Mouse (Mus musculus) C2C12 (cell line): ENCODE measurements at regions not wholly inside any gene's neighbourhood (a gene's known extent, or its start where the extent isn't known, plus 50 kb on each side); places are given as distances from the start of the nearest gene placed in this dataset.

ENCODE experiments used
- H3K27me3 ChIP-seq: one replicate; pipeline ENCODE4 v1.6.1; 2011; ENCODE audit not compliant: control insufficient read depth, insufficient read depth, insufficient read length
- H3K36me3 ChIP-seq: one replicate; pipeline ENCODE4 v1.6.1; 2011; ENCODE audit not compliant: control insufficient read depth, insufficient read depth
- H3K4me3 ChIP-seq: one replicate; pipeline ENCODE4 v1.5.1; 2011; ENCODE audit warnings: mild to moderate bottlenecking, control low read depth; ENCODE audit not compliant: poor library complexity, insufficient read depth, severe bottlenecking
- H3K79me2 ChIP-seq: one replicate; pipeline ENCODE4 v1.6.1; 2011; ENCODE audit not compliant: control insufficient read depth, insufficient read depth
- H3K79me3 ChIP-seq: one replicate; pipeline ENCODE4 v1.6.1; 2011; ENCODE audit warnings: low read depth, control low read depth
- H3ac ChIP-seq: one replicate; pipeline ENCODE3; 2011; ENCODE audit warnings: low read depth; ENCODE audit not compliant: control insufficient read depth, insufficient read length
- CEBPB ChIP-seq: IDR thresholded peaks from one replicate; pipeline ENCODE4 v1.6.1; 2011; ENCODE audit warnings: low read depth, mild to moderate bottlenecking, control low read depth, moderate library complexity
- CTCF ChIP-seq: IDR thresholded peaks from one replicate; pipeline ENCODE4 v1.5.1; 2011; ENCODE audit not compliant: control insufficient read depth, insufficient read depth, insufficient read length
- FOSL1 ChIP-seq: IDR thresholded peaks from one replicate; pipeline ENCODE4 v1.8.0; 2011; ENCODE audit warnings: mild to moderate bottlenecking, low read length; ENCODE audit not compliant: poor library complexity, insufficient read depth, severe bottlenecking
- MAX ChIP-seq: IDR thresholded peaks from one replicate; pipeline ENCODE4 v1.6.1; 2011; ENCODE audit warnings: mild to moderate bottlenecking, control low read depth
- MYOD1 ChIP-seq: IDR thresholded peaks from one replicate; pipeline ENCODE4 v1.6.1; 2011; ENCODE audit warnings: low read depth; ENCODE audit not compliant: control insufficient read depth, insufficient read length
- MYOG ChIP-seq: IDR thresholded peaks from one replicate; pipeline ENCODE4 v1.6.1; 2011; ENCODE audit not compliant: control insufficient read depth, insufficient read length; ENCODE audit errors: extremely low read depth
- USF1 ChIP-seq: IDR thresholded peaks from one replicate; pipeline ENCODE4 v1.6.1; 2011; ENCODE audit warnings: low read depth, mild to moderate bottlenecking, control low read depth, moderate library complexity

DNA sequence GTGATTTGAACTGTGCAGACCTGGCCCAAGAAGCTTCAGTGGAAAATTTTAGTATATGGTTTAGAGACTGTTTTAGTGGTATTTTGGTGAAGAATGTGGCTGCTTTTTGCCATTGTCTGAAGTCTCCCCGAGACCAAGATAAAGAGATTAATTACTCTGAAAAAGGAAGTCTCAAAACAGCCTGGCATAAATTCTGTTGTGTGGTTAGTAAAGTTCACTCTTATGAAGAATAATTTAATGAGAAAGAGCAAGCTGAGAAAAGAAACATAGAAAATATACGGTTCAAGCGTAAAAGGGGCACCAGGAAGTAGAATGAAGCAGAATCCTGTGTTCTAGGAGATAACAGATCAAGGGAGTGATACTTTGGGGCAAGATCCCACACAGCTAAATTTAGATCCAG, 144.0 kb upstream of the Palmd start:
- H3K79me3 ChIP-seq, result no peaks in the 10 kb centered on the region
- H3K79me2 ChIP-seq, result no peaks in the 10 kb centered on the region
- TF ChIP-seq CTCF (no peak), MYOD1 (no peak), FOSL1 (no peak), CEBPB (no peak), USF1 (no peak)
- no peak overlapping the region for H3K4me3 ChIP-seq
- no peaks in the 10 kb centered on the region for H3K27me3 ChIP-seq
- H3ac ChIP-seq, result no peak overlapping the region
- H3K36me3 ChIP-seq, result no peaks in the 10 kb centered on the region

GRCm38 (mm10) chr3:117112304-117112703, 143.5 kb upstream of the Palmd start:
- H3K79me2 ChIP-seq, result no peaks in the 10 kb centered on the region
- H3K4me3 ChIP-seq, result no peak overlapping the region
- no peaks in the 10 kb centered on the region for H3K36me3 ChIP-seq
- H3ac ChIP-seq, result no peak overlapping the region
- H3K27me3 ChIP-seq, result no peaks in the 10 kb centered on the region
- no peak for TF ChIP-seq USF1
- no peak for TF ChIP-seq MAX
- no peak for TF ChIP-seq CTCF
- TF ChIP-seq FOSL1, result no peak
- TF ChIP-seq MYOG, result no peak
- TF ChIP-seq CEBPB, result no peak
- TF ChIP-seq MYOD1, result no peak
- H3K79me3 ChIP-seq, result no peaks in the 10 kb centered on the region

- no peaks in the 10 kb centered on the region for H3K79me2 ChIP-seq
- H3K4me3 ChIP-seq, result no peak overlapping the region
- TF ChIP-seq MYOD1 (no peak), MAX (no peak), USF1 (no peak), MYOG (no peak), CEBPB (no peak), CTCF (no peak), FOSL1 (no peak)
- H3K79me3 ChIP-seq, result no peaks in the 10 kb centered on the region
- no peak overlapping the region for H3ac ChIP-seq
- H3K36me3 ChIP-seq, result no peaks in the 10 kb centered on the region
- no peaks in the 10 kb centered on the region for H3K27me3 ChIP-seq
Measured at GRCm38 (mm10) chr3:117108966-117109700, 140.3 kb upstream of the Palmd start.

DNA sequence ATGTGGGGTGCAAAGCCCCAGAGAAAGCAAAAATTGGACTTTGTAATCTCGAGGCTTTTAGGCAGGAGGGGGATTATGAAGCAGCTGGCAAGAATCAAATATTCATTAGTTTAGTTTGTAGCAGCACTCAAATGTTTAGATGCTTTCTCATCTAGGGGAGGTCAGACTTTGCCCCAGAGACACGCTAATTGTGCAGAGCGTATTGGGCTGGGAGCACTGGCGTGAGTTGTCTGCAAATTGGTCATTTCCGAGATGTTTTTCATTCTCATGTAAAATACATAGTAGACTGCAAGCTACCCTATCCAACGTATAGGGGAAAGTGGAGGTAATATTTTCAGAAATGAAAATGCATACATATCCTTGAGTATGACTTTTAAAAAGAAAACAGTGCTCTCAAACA, 139.2 kb upstream of the Palmd start:
- H3K36me3 ChIP-seq, result no peaks in the 10 kb centered on the region
- TF ChIP-seq FOSL1 (no peak), MAX (no peak), CTCF (no peak), MYOG (no peak), USF1 (no peak), MYOD1 (no peak), CEBPB (no peak)
- no peaks in the 10 kb centered on the region for H3K79me2 ChIP-seq
- no peaks in the 10 kb centered on the region for H3K79me3 ChIP-seq
- no peak overlapping the region for H3ac ChIP-seq
- no peak overlapping the region for H3K4me3 ChIP-seq
- no peaks in the 10 kb centered on the region for H3K27me3 ChIP-seq

GRCm38 (mm10) chr3:117107378-117107777, 138.6 kb upstream of the Palmd start:
- Histone ChIP-seq H3K36me3 (no peaks in the 10 kb centered on the region), H3ac (no peak overlapping the region), H3K4me3 (no peak overlapping the region), H3K79me3 (no peaks in the 10 kb centered on the region), H3K27me3 (no peaks in the 10 kb centered on the region), H3K79me2 (no peaks in the 10 kb centered on the region)
- TF ChIP-seq MAX (no peak), FOSL1 (no peak), MYOG (no peak)

DNA sequence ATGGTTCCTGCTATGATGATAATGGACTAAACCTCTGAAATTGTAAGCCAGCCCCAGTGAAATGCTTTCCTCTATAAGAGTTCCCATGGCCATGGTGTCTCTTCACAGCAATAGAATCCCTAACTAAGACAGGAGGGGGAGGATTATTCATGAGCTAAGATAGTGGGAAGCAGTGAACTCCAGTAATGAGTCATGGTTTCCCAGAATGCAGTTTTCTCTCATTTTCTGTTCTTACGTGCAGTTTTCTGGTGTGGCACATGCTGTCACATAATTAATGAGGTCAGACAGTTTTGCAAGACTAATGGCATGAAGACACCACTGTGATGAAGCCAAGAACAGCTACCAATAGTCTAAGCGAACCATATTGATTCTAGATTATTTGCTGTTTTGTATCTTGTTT, 118.9 kb upstream of the Palmd start:
- TF ChIP-seq FOSL1 (no peak), MYOD1 (no peak), USF1 (no peak), CEBPB (no peak), MYOG (no peak), MAX (no peak), CTCF (no peak)
- Histone ChIP-seq H3K79me3 (no peaks in the 10 kb centered on the region), H3K27me3 (no peaks in the 10 kb centered on the region), H3ac (no peak overlapping the region), H3K36me3 (no peaks in the 10 kb centered on the region), H3K79me2 (no peaks in the 10 kb centered on the region), H3K4me3 (no peak overlapping the region)
